Mouse (Mus musculus): ENCODE results near the gene Tlk1.

Gene Tlk1

GRCm38 (mm10) chr2:70700851-70701250 lies 124.7 kb downstream of the Tlk1 start:
- DNase-seq (ENCODE audit: low read depth in 1 of 2, low spot score in 2 of 2), result no peak

- DNase-seq (ENCODE audit: low read depth in 1 of 2, low spot score in 2 of 2), result no peak
These were observed 129.8 kb downstream of the Tlk1 start for GRCm38 (mm10) chr2:70695712-70696111.

DNA sequence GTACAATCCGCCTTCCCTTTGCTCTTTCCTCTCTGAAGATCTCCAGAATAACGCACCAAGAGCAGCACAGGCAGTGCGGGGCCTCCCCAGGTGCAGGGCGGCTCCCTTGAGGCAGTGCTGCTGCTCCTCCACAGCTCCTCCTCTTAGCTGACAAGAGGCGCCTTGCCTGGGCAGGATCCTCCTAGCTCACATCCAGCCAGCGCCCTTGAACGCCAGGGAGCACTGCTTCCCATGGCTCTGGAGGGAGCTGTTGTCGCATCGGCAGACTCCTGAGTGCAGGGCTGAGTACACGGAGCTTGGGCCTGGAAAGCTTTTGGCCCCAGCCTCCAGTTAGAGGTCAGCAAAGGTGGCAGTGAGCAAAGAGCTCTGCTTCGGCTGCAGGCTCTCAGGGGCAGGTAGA lies 135.3 kb downstream of the Tlk1 start:
- DNase-seq (ENCODE audit: low read depth in 1 of 2, low spot score in 2 of 2), result no peak

GRCm38 (mm10) chr2:70688454-70689078 lies 137.0 kb downstream of the Tlk1 start:
- no peak for DNase-seq (ENCODE audit: low read depth in 1 of 2, low spot score in 2 of 2)

DNA sequence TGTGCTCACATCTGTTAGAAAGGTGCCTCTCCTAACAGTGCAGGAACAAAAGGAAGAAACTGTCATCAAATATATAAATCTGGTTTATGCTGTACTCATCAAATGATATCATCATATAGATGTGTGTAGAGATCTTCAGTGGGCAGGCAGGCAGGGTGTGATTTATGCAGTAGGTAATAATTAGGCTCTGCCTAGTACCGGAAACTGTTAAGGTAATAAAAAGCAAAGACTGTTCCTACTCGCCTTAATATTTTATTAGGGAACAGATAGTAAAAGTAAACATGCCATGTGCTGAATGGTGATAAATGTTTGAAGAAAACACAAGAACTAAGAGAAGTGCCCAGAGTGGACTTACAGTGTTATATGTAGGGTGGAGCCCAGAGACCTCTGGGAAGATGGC lies 143.2 kb downstream of the Tlk1 start:
- DNase-seq (ENCODE audit: low read depth in 1 of 2, low spot score in 2 of 2), result no peak

DNA sequence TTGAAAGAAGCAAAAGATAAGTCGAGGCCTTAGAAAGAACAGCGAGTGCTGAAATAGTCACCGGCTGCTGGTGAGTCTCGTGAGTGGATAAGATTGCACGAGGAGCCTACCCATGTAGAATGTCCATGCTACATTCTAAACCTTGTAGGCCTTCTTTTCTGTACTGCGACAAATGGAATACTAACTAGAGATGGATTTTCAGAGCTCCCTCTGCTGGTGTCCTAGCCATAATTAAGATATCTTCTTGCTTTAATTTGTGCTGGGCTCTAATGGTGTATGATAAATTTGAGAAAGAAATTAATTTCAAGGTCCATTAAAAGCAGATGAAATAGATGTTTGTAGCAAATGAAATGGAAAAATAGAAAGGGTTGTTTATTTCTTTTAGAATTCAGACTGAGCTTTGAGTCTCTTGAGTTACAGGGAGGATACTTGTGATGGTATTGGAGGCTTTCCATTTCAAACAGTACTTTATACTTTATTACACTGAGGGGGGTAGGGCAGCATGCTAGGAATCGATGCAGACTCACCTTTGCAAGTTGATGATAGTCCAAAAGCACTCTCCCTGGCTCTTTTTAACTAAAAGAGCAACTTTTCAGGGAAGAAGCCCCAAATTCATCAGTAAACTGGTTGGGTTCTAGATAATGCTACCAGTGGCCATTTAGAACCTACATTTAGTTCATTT lies 151.9 kb downstream of the Tlk1 start:
- no peak for DNase-seq (ENCODE audit: low read depth in 1 of 2, low spot score in 2 of 2)

- no peak for DNase-seq (ENCODE audit: low read depth in 1 of 2, low spot score in 2 of 2)
These were observed 153.1 kb downstream of the Tlk1 start for GRCm38 (mm10) chr2:70672476-70672875.

DNA sequence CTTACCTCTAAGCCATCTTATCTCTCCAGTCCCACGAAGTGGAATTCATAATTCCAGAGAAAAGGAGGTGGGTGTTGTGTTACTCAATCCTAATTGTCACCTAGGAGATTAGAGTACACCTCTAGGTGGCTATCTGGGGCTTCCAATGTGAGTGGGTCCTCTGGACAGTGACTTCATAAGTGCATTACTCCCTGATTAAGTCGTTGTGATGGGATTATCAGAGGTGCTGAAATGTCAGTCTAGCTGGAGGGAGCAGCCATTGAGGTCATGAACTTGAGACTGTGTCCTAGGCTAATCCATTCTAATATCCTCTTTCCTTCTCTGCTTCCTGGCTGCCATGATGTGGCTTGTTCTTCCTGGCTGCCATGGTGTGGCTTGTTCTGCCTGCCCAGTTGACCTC lies 155.6 kb downstream of the Tlk1 start:
- no peak for DNase-seq (ENCODE audit: low read depth in 1 of 2, low spot score in 2 of 2)

GRCm38 (mm10) chr2:70669241-70669640 lies 156.3 kb downstream of the Tlk1 start:
- no peak for DNase-seq (ENCODE audit: low read depth in 1 of 2, low spot score in 2 of 2)

GRCm38 (mm10) chr2:70667016-70667415 lies 158.5 kb downstream of the Tlk1 start:
- DNase-seq (ENCODE audit: low read depth in 1 of 2, low spot score in 2 of 2), result no peak

GRCm38 (mm10) chr2:70663764-70664163 lies 161.8 kb downstream of the Tlk1 start:
- DNase-seq (ENCODE audit: low read depth in 1 of 2, low spot score in 2 of 2), result no peak
